Mouse (Mus musculus) heart, adult 2 months (tissue): Measurements from ENCODE around the gene Lamb3. TPM values are rescaled to one million over a fixed set of nuclear protein-coding genes. Genes with fewer than 3 reads are reported as not detected.

Experiments used
- DNase-seq, 2 experiments: peaks; one replicate each; pipeline ENCODE4 v3.0.0; 2021
- H3K27ac ChIP-seq: fragments of 200-600 bp; 2 replicates; pipeline ENCODE4 v1.8.1; 2022
- H3K27me3 ChIP-seq: fragments of 200-500 bp; 2 replicates; pipeline ENCODE4 v1.6.1; 2012; ENCODE audit warnings: mild to moderate bottlenecking, low read length, inconsistent platforms, mixed read lengths; ENCODE audit not compliant: control insufficient read depth, insufficient read depth
- H3K36me3 ChIP-seq: fragments of 200-500 bp; 2 replicates; pipeline ENCODE4 v1.6.1; 2012; ENCODE audit warnings: low read length, inconsistent platforms; ENCODE audit not compliant: control insufficient read depth, insufficient read depth
- H3K4me1 ChIP-seq: fragments of 200-500 bp; 2 replicates; pipeline ENCODE4 v1.6.1; 2011; ENCODE audit warnings: low read length; ENCODE audit not compliant: control insufficient read depth, insufficient read depth
- H3K4me3 ChIP-seq: fragments of 200-600 bp; 2 replicates; pipeline ENCODE4 v1.8.1; 2022
- H3K79me2 ChIP-seq: fragments of 200-500 bp; replicated peaks from 2 replicates; pipeline ENCODE4 v1.6.1; 2012; ENCODE audit warnings: mild to moderate bottlenecking, inconsistent platforms, low read length, moderate library complexity, mixed read lengths; ENCODE audit not compliant: control insufficient read depth, insufficient read depth
- H3K9ac ChIP-seq: fragments of 200-500 bp; 2 replicates; pipeline ENCODE4 v1.6.1; 2012; ENCODE audit warnings: low read depth, mild to moderate bottlenecking, control low read depth, inconsistent platforms, low read length, mixed read lengths
- CTCF ChIP-seq: fragments of 200-600 bp; IDR thresholded peaks from 2 replicates; pipeline ENCODE4 v1.8.1; 2022; ENCODE audit warnings: antibody characterized with exemption, mild to moderate bottlenecking, moderate library complexity
- EP300 ChIP-seq: fragments of 200-500 bp; IDR thresholded peaks from 2 replicates; pipeline ENCODE4 v1.6.1; 2011; ENCODE audit warnings: low read depth, low read length, control low read depth; ENCODE audit not compliant: insufficient read depth
- POLR2A ChIP-seq: fragments of 200-500 bp; IDR thresholded peaks from 2 replicates; pipeline ENCODE4 v1.6.1; 2011; ENCODE audit warnings: mild to moderate bottlenecking, low read depth, low read length, control low read depth; ENCODE audit not compliant: insufficient read depth
- WGBS: fragments of 180-500 bp; shearing (Covaris S2); methylation state at CpG from one replicate; pipeline ENCODE4 v1.1.7; 2018; 5-methylcytosine and 5-hydroxymethylcytosine counted together
- intact Hi-C: fragments of 180-260 bp; cut with DNase I; formaldehyde crosslinking; loops from one replicate; pipeline ENCODE4 v1.15.1; 2025
- polyA plus RNA-seq: library from polyadenylated mRNA; depleted of rRNA; stranded (reverse); fragments of >200 nt; gene quantifications from 2 replicates; pipeline ENCODE4 v1.2.3, GENCODE M21; 2012
- total RNA-seq, 2 experiments: library from RNA; stranded (reverse); gene quantifications; 2 replicates each; pipeline ENCODE4 v1.2.3; 2021

Lamb3 gene
- total and polyA plus RNA-seq, 3 experiments, result 9.2 to 11.9 (median 11.4) TPM

DNA sequence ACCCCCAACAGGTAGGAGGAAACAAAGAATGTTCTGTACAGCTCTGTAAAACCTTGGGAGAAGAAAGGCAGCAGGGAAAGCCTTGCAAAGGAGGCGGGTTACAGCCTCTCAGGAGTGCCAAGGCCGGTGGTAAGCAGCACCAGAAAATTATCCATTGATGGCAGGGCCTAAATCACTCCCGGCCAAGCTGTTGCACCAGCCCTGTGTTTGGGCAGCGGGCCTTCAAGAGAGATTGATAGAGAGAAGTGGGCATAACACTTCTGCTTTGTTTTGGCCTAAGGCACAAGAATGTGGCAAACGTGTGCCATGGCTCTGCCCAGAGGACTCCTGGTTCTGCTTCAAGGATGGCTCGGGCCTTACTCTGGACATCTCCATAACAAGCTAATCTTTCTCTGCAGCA lies 172.1 kb downstream of the Lamb3 start:
- peaks cover 3% of the 10 kb centered on the region; the same call in 1 of the 2 replicates for H3K4me1 ChIP-seq
- H3K36me3 ChIP-seq, result no peaks in the 10 kb centered on the region
- 60% methylated on average over 6 of the region's 6 CpGs for WGBS
- no peak overlapping the region for H3K4me3 ChIP-seq
- TF ChIP-seq CTCF (no peak), EP300 (no peak), POLR2A (no peak)
- DNase-seq, result no peak
- H3K27ac ChIP-seq, result no peak overlapping the region
- H3K9ac ChIP-seq, result no peak overlapping the region
- H3K27me3 ChIP-seq, result no peaks in the 10 kb centered on the region
- intact Hi-C loops, result loop anchor here (5.0 kb wide), 1 partner anchor 107 kb away; the partner anchor contains the start of gene G0s2
- no peaks in the 10 kb centered on the region for H3K79me2 ChIP-seq

DNA sequence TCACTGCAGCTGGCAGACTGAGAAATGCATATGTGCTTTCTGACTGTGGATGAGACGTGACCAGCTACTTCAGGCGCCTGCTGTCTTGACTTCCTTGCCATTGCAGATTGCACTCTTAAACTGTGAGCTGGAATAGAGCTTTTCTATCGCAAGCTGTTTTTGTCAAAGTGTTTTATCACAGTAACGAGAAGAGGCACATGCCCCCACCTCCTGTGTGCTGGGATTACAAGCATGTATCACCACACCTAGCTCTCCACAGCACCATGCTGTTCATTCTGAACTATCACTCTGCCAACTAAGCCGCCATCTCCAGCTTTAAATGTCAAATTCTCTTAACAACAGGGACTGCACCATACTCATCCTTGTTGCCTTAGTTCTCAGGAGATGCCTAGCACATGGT lies 173.4 kb downstream of the Lamb3 start:
- Histone ChIP-seq H3K79me2 (no peaks in the 10 kb centered on the region), H3K27me3 (no peaks in the 10 kb centered on the region), H3K9ac (no peak overlapping the region), H3K4me3 (no peak overlapping the region), H3K36me3 (no peaks in the 10 kb centered on the region), H3K4me1 (peaks cover 3% of the 10 kb centered on the region; the same call in 1 of the 2 replicates), H3K27ac (no peak overlapping the region)
- DNase-seq, result no peak
- intact Hi-C loops, result loop anchor here (5.0 kb wide), 1 partner anchor 109 kb away; the partner anchor contains the start of gene G0s2
- no peak for TF ChIP-seq CTCF
- TF ChIP-seq EP300, result no peak
- no peak for TF ChIP-seq POLR2A
- WGBS, result 93% methylated on average over 5 of the region's 5 CpGs

DNA sequence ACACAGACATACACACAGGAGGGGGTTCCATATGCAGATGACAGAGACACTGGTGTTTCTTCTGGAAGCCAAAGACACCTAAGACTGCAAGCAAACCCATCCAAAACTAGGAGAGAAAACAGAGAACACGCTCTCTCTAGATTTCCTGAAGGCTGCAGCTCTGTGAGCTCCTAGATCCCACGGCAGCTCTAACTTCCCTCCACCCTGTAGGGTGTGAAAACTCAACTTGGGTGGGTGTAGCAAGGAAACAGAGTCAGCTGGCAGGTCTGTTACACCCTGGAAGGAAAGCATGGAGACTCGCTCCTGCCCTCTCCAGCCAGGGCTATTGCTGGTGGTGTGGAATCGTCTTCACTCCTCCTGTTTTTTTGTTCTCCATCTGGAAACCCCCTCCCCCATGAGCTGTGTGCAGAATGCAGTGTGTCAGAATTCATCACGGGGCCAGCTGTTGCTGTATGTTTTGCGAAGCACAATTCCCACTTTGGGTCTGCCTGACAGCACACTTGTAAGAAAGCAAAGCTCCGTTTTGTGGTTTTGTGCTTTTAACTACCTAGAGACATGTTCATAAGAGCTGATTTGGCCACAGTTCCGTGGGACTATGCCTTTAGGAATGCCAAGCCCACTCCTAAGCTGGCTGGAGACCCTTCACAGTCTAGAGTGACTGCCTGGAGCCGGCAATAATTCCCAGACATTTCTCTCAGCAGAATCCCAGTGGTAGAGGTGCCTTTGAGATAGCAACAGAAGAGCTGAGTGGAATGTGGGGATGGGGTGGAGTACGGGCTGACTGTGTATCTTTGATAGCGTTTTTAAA lies 174.3 kb downstream of the Lamb3 start:
- no peaks in the 10 kb centered on the region for H3K27me3 ChIP-seq
- H3K79me2 ChIP-seq, result no peaks in the 10 kb centered on the region
- intact Hi-C loops, result loop anchor here (5.0 kb wide), 1 partner anchor 110 kb away; the partner anchor contains the start of gene G0s2
- no peak overlapping the region for H3K4me3 ChIP-seq
- 35% methylated on average over 11 of the region's 11 CpGs for WGBS
- H3K36me3 ChIP-seq, result no peaks in the 10 kb centered on the region
- TF ChIP-seq POLR2A (no peak), CTCF (no peak)
- H3K27ac ChIP-seq, result no peak overlapping the region
- H3K4me1 ChIP-seq, result peaks cover 3% of the 10 kb centered on the region; the same call in 1 of the 2 replicates
- H3K9ac ChIP-seq, result no peak overlapping the region
- DNase-seq, result no peak

DNA sequence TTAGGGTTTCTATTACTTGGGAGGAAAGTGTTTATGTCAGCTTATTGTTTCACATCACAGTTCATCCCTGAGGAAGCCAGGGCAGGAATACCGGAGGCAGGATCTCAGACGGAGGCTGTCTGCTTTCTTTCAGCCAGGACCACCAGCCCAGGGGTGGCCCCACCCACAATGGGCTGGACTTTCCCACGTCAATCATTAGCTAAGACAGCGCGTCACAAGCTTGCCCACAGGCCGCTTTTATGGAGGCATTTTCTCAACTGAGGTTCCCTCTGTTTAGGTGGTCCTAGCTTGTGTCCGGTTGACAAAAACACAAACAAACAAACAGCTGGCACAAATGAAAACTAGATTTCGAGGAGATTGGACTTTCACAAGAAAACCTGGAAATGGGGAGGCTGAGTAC lies 174.9 kb downstream of the Lamb3 start:
- Histone ChIP-seq H3K27ac (no peak overlapping the region), H3K27me3 (no peaks in the 10 kb centered on the region), H3K4me3 (no peak overlapping the region), H3K36me3 (no peaks in the 10 kb centered on the region), H3K4me1 (peaks cover 3% of the 10 kb centered on the region; the same call in 1 of the 2 replicates), H3K9ac (no peak overlapping the region), H3K79me2 (no peaks in the 10 kb centered on the region)
- WGBS, result 10% methylated on average over 8 of the region's 8 CpGs
- DNase-seq, result no peak
- intact Hi-C loops, result loop anchor here (5.0 kb wide), 1 partner anchor 110 kb away; the partner anchor contains the start of gene G0s2
- TF ChIP-seq CTCF, result no peak

DNA sequence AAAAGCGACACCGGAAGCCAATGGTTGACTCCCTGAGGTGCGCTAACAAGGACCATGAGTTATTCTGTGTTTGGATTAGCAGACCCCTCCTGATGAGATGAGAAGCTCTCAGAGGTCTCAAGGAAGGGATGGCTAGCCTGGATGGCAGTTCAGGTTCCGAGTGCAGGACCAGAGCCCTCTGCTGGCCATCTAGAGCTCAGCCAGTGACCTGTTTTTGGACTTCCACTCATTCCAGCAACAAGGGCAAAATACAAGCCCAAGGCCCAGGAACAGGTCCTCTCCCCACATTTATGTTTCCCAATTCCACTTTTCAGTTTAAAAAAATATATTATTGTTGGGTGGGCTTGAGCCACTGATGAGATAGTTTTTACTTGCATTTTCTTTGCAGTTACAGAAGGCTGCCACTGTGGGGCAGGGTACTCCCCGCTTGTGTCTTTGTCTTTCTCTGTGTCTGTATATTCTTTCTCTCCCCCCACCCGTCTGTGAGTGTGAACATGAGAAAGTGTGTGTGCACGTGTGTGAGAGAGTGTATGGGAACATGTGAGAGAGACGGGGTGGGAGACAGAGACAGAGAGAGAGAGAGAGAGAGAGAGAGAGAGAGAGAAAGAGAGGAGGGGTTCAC lies 175.5 kb downstream of the Lamb3 start:
- no peaks in the 10 kb centered on the region for H3K79me2 ChIP-seq
- peaks cover 3% of the 10 kb centered on the region; the same call in 1 of the 2 replicates for H3K4me1 ChIP-seq
- intact Hi-C loops, result loop anchor here (5.0 kb wide), 1 partner anchor 111 kb away; the partner anchor contains the start of gene G0s2
- H3K9ac ChIP-seq, result no peak overlapping the region
- peak; percentile 42 to 48 for DNase-seq
- no peaks in the 10 kb centered on the region for H3K27me3 ChIP-seq
- no peak overlapping the region for H3K4me3 ChIP-seq
- WGBS, result 5% methylated on average over 8 of the region's 8 CpGs
- no peaks in the 10 kb centered on the region for H3K36me3 ChIP-seq
- TF ChIP-seq POLR2A (no peak), CTCF (peak; percentile 85), EP300 (0 out of 2 replicates have a peak, but pooled peaks have one; percentile 14)
- no peak overlapping the region for H3K27ac ChIP-seq

GRCm38 (mm10) chr1:193386136-193386535 lies 178.6 kb downstream of the Lamb3 start:
- peak; percentile 84 to 90 for DNase-seq
- Histone ChIP-seq H3K4me3 (no peak overlapping the region), H3K27me3 (no peaks in the 10 kb centered on the region; the same call in 1 of the 2 replicates), H3K36me3 (no peaks in the 10 kb centered on the region), H3K27ac (no peak overlapping the region), H3K4me1 (peaks cover 3% of the 10 kb centered on the region; the same call in 1 of the 2 replicates), H3K9ac (no peak overlapping the region), H3K79me2 (no peaks in the 10 kb centered on the region)
- intact Hi-C loops, result loop anchor here (1.0 to 5.0 kb wide), 5 partner anchors 61 to 836 kb away; no protein-coding TSS in a partner anchor
- 2% methylated on average over 5 of the region's 5 CpGs for WGBS
- TF ChIP-seq POLR2A (no peak), CTCF (peak; percentile 96), EP300 (peak; percentile 89; the same call in 1 of the 2 replicates)
